Mouse (Mus musculus) forebrain, embryonic 11.5 days (tissue): ENCODE measurements around the gene Col4a2. TPM values are rescaled to one million over a fixed set of nuclear protein-coding genes. Genes with fewer than 3 reads are reported as not detected.

Experiments
- ATAC-seq: fragments of 200-750 bp; cut with Nextera tagmentation; replicated peaks from 2 replicates; pipeline ENCODE4 v1.8.0; 2017; ENCODE audit warnings: moderate TSS enrichment; ENCODE audit not compliant: low FRiP score
- DNase-seq: peaks from one replicate; pipeline ENCODE4 v3.0.0-alpha.2; 2017; ENCODE audit warnings: low spot score
- H3K27ac ChIP-seq: fragments of 300-500 bp; sonication (generic); 2 replicates; pipeline ENCODE4 v1.5.1; 2014; ENCODE audit warnings: low read depth, low read length
- H3K27me3 ChIP-seq: fragments of 300-500 bp; sonication (generic); 2 replicates; pipeline ENCODE4 v1.6.1; 2014; ENCODE audit warnings: mild to moderate bottlenecking, low read length, mixed read lengths; ENCODE audit not compliant: control insufficient read depth, insufficient read depth
- H3K36me3 ChIP-seq: fragments of 300-500 bp; sonication (generic); 2 replicates; pipeline ENCODE4 v1.6.1; 2014; ENCODE audit warnings: mild to moderate bottlenecking, low read length, moderate library complexity, mixed read lengths; ENCODE audit not compliant: control insufficient read depth, insufficient read depth
- H3K4me1 ChIP-seq: fragments of 300-500 bp; sonication (generic); replicated peaks from 2 replicates; pipeline ENCODE4 v1.6.1; 2014; ENCODE audit warnings: low read length, mixed read lengths; ENCODE audit not compliant: control insufficient read depth, insufficient read depth
- H3K4me2 ChIP-seq: fragments of 300-500 bp; sonication (generic); 2 replicates; pipeline ENCODE4 v1.6.1; 2014; ENCODE audit warnings: low read depth, mild to moderate bottlenecking, low read length, moderate library complexity, mixed read lengths; ENCODE audit not compliant: severe bottlenecking
- H3K4me3 ChIP-seq: fragments of 300-500 bp; sonication (generic); 2 replicates; pipeline ENCODE4 v1.5.1; 2014; ENCODE audit warnings: low read depth, low read length
- H3K9ac ChIP-seq: fragments of 300-500 bp; sonication (generic); 2 replicates; pipeline ENCODE4 v1.6.1; 2014; ENCODE audit warnings: low read length
- H3K9me3 ChIP-seq: fragments of 300-500 bp; sonication (generic); 2 replicates; pipeline ENCODE4 v1.6.1; 2016; ENCODE audit warnings: low read length, mixed read lengths; ENCODE audit not compliant: control insufficient read depth
- WGBS: fragments of 180-500 bp; shearing (Covaris S2); extraction: QIAGEN DNeasy Blood & Tissue Kit; methylation state at CpG from one replicate; pipeline ENCODE4 v1.1.7; 2014; 5-methylcytosine and 5-hydroxymethylcytosine counted together
- polyA plus RNA-seq: library from polyadenylated mRNA; unstranded; fragments of >200 nt; fragmentation: Nextera tagmentation; extraction: Ambion mirVana; gene quantifications from 2 replicates; pipeline ENCODE4 v1.2.1, GENCODE M21; 2014

Gene Col4a2
- polyA plus RNA-seq, 1 experiment from 2014 or later = 45.4 TPM

GRCm38 (mm10) chr8:11384841-11385240 lies 72.2 kb downstream of the Col4a2 start:
- WGBS = 80% methylated on average over 4 of the region's 4 CpGs
- H3K9me3 ChIP-seq = no peaks in the 10 kb centered on the region
- no peak overlapping the region for H3K4me3 ChIP-seq
- no peak for ATAC-seq
- no peaks in the 10 kb centered on the region for H3K27me3 ChIP-seq
- no peaks in the 10 kb centered on the region for H3K36me3 ChIP-seq
- DNase-seq = no peak
- H3K9ac ChIP-seq = no peak overlapping the region
- H3K4me2 ChIP-seq = no peak overlapping the region
- H3K4me1 ChIP-seq = peaks cover 3% of the 10 kb centered on the region; the same call in 1 of the 2 replicates
- no peak overlapping the region for H3K27ac ChIP-seq

- Histone ChIP-seq H3K4me3 (no peak overlapping the region), H3K4me2 (no peak overlapping the region), H3K4me1 (peaks cover 3% of the 10 kb centered on the region; the same call in 1 of the 2 replicates), H3K36me3 (no peaks in the 10 kb centered on the region), H3K9ac (no peak overlapping the region), H3K27ac (no peak overlapping the region), H3K9me3 (no peaks in the 10 kb centered on the region), H3K27me3 (no peaks in the 10 kb centered on the region)
- no peak for DNase-seq
- WGBS = 71% methylated on average over 9 of the region's 9 CpGs
- no peak for ATAC-seq
Observed at GRCm38 (mm10) chr8:11385272-11385905, 72.8 kb downstream of the Col4a2 start.

GRCm38 (mm10) chr8:11387282-11387681 lies 74.7 kb downstream of the Col4a2 start:
- Histone ChIP-seq H3K9me3 (no peaks in the 10 kb centered on the region), H3K27me3 (no peaks in the 10 kb centered on the region), H3K4me2 (no peak overlapping the region), H3K36me3 (no peaks in the 10 kb centered on the region), H3K4me1 (no peaks in the 10 kb centered on the region; the same call in 1 of the 2 replicates), H3K27ac (no peak overlapping the region), H3K9ac (no peak overlapping the region), H3K4me3 (no peak overlapping the region)
- WGBS = 87% methylated on average over 4 of the region's 4 CpGs
- ATAC-seq (no peak), DNase-seq (no peak)

GRCm38 (mm10) chr8:11389275-11390050 lies 76.9 kb downstream of the Col4a2 start:
- DNase-seq (no peak), ATAC-seq (no peak)
- H3K4me2 ChIP-seq = no peak overlapping the region
- no peaks in the 10 kb centered on the region for H3K27me3 ChIP-seq
- H3K4me1 ChIP-seq = no peaks in the 10 kb centered on the region
- H3K9ac ChIP-seq = no peak overlapping the region
- 90% methylated on average over 11 of the region's 11 CpGs for WGBS
- no peaks in the 10 kb centered on the region for H3K9me3 ChIP-seq
- no peaks in the 10 kb centered on the region for H3K36me3 ChIP-seq
- H3K27ac ChIP-seq = no peak overlapping the region
- no peak overlapping the region for H3K4me3 ChIP-seq

- Histone ChIP-seq H3K27ac (no peak overlapping the region), H3K4me2 (no peak overlapping the region), H3K4me3 (no peak overlapping the region), H3K27me3 (no peaks in the 10 kb centered on the region), H3K9ac (no peak overlapping the region), H3K4me1 (no peaks in the 10 kb centered on the region), H3K9me3 (no peaks in the 10 kb centered on the region), H3K36me3 (no peaks in the 10 kb centered on the region)
- WGBS = 0% methylated on average over 1 of the region's 1 CpGs
- DNase-seq (peak; percentile 86), ATAC-seq (0 out of 2 replicates have a peak, but pooled peaks have one; percentile 7)
Observed at GRCm38 (mm10) chr8:11392739-11393138, 80.1 kb downstream of the Col4a2 start.

- no peak overlapping the region for H3K27ac ChIP-seq
- no peak overlapping the region for H3K9ac ChIP-seq
- 0 out of 2 replicates have a peak, but pooled peaks have one; percentile 30 for ATAC-seq
- H3K4me3 ChIP-seq = no peak overlapping the region
- H3K27me3 ChIP-seq = no peaks in the 10 kb centered on the region
- 62% methylated on average over 7 of the region's 7 CpGs for WGBS
- H3K9me3 ChIP-seq = no peaks in the 10 kb centered on the region
- H3K4me1 ChIP-seq = no peaks in the 10 kb centered on the region
- DNase-seq = no peak
- H3K36me3 ChIP-seq = no peaks in the 10 kb centered on the region
- no peak overlapping the region for H3K4me2 ChIP-seq
Observed at GRCm38 (mm10) chr8:11393161-11393560, 80.6 kb downstream of the Col4a2 start.

GRCm38 (mm10) chr8:11393607-11394006 lies 81.0 kb downstream of the Col4a2 start:
- Histone ChIP-seq H3K4me2 (no peak overlapping the region), H3K4me1 (no peaks in the 10 kb centered on the region), H3K27ac (no peak overlapping the region), H3K9me3 (no peaks in the 10 kb centered on the region), H3K36me3 (no peaks in the 10 kb centered on the region), H3K4me3 (no peak overlapping the region), H3K27me3 (no peaks in the 10 kb centered on the region), H3K9ac (no peak overlapping the region)
- DNase-seq (no peak), ATAC-seq (no peak)
- WGBS = 65% methylated on average over 8 of the region's 8 CpGs

GRCm38 (mm10) chr8:11394773-11395172 lies 82.2 kb downstream of the Col4a2 start:
- no peak overlapping the region for H3K27ac ChIP-seq
- WGBS = 74% methylated on average over 9 of the region's 9 CpGs
- H3K4me2 ChIP-seq = no peak overlapping the region
- no peak overlapping the region for H3K9ac ChIP-seq
- H3K4me3 ChIP-seq = no peak overlapping the region
- no peak for DNase-seq
- ATAC-seq = no peak
- H3K27me3 ChIP-seq = no peaks in the 10 kb centered on the region
- H3K4me1 ChIP-seq = no peaks in the 10 kb centered on the region
- no peaks in the 10 kb centered on the region for H3K9me3 ChIP-seq
- no peaks in the 10 kb centered on the region for H3K36me3 ChIP-seq
